8 mouse cellular contexts compared by ENCODE assay signal in genomic region chr4:46040594-46041192, GRCm38 (mm10). TPM values are rescaled to one million over a fixed set of nuclear protein-coding genes. Genes with fewer than 3 reads are reported as not detected.
A peak's percentile ranks its signal among the peaks of the same experiment; 100 is the strongest.
DNase-seq lines count a peak whose midpoint lies in the region; ATAC-seq and TF ChIP-seq lines count a peak whose summit lies in the region.

No protein-coding gene starts in this region.

- no peaks in the 10 kb centered on the region for H3K9me3 ChIP-seq in forebrain, embryonic 10.5 days
- H3K9me3 ChIP-seq in forebrain, embryonic 15.5 days = no peaks in the 10 kb centered on the region
- no peaks in the 10 kb centered on the region for H3K9me3 ChIP-seq in limb, embryonic 13.5 days

- H3K4me2 ChIP-seq in forebrain, embryonic 15.5 days (replicated peaks) = no peak overlapping the region
- 0 out of 2 replicates have a peak overlapping the region, but pooled peaks have one; percentile 99 for H3K4me2 ChIP-seq in limb, embryonic 13.5 days (replicated peaks)

- no peak for TF ChIP-seq POLR2A in thymus, adult 2 months (IDR thresholded peaks at IDR 0.05; ENCODE audit: control insufficient read depth, extremely low read depth, insufficient read depth, low read length, poor library complexity)
- TF ChIP-seq POLR2A in spleen, adult 2 months (IDR thresholded peaks at IDR 0.05; ENCODE audit: low read depth, low read length) = no peak

- H3K36me3 ChIP-seq in forebrain, embryonic 10.5 days (replicated peaks) = no peaks in the 10 kb centered on the region
- no peaks in the 10 kb centered on the region for H3K36me3 ChIP-seq in forebrain, embryonic 15.5 days
- H3K36me3 ChIP-seq in thymus, adult 2 months (ENCODE audit: control insufficient read depth, insufficient read depth, low read length) = no peaks in the 10 kb centered on the region
- no peaks in the 10 kb centered on the region for H3K36me3 ChIP-seq in limb, embryonic 13.5 days
- no peaks in the 10 kb centered on the region for H3K36me3 ChIP-seq in spleen, adult 2 months (ENCODE audit: control insufficient read depth, insufficient read depth, low read length)

- peaks cover 70% of the 10 kb centered on the region for H3K27me3 ChIP-seq in forebrain, embryonic 10.5 days (ENCODE audit: poor library complexity, severe bottlenecking)
- peaks cover 39% of the 10 kb centered on the region for H3K27me3 ChIP-seq in forebrain, embryonic 15.5 days
- peaks cover 13% of the 10 kb centered on the region for H3K27me3 ChIP-seq in thymus, adult 2 months (ENCODE audit: control insufficient read depth, insufficient read depth, low read length)
- peaks cover 67% of the 10 kb centered on the region for H3K27me3 ChIP-seq in limb, embryonic 13.5 days
- H3K27me3 ChIP-seq in spleen, adult 2 months (ENCODE audit: control insufficient read depth, insufficient read depth, low read length) = peaks cover 7% of the 10 kb centered on the region

- H3K4me1 ChIP-seq in forebrain, embryonic 10.5 days = peaks cover 38% of the 10 kb centered on the region
- H3K4me1 ChIP-seq in forebrain, embryonic 15.5 days = peaks cover 15% of the 10 kb centered on the region
- peaks cover 11% of the 10 kb centered on the region for H3K4me1 ChIP-seq in thymus, adult 2 months (replicated peaks; ENCODE audit: control insufficient read depth, insufficient read depth, low read length)
- peaks cover 24% of the 10 kb centered on the region for H3K4me1 ChIP-seq in limb, embryonic 13.5 days
- H3K4me1 ChIP-seq in spleen, adult 2 months (ENCODE audit: control insufficient read depth, insufficient read depth, insufficient read length) = peaks cover 4% of the 10 kb centered on the region; the same call in 1 of the 2 replicates

- no peak for ATAC-seq in forebrain, embryonic 15.5 days (replicated peaks)
- ATAC-seq in limb, embryonic 13.5 days (ENCODE audit: low FRiP score, low read depth) = no peak

- WGBS in forebrain, embryonic 10.5 days = 28% methylated on average over 9 of the region's 9 CpGs
- 31% methylated on average over 9 of the region's 9 CpGs for WGBS in forebrain, embryonic 15.5 days
- WGBS in thymus, adult 2 months = 6% methylated on average over 9 of the region's 9 CpGs
- 16% methylated on average over 9 of the region's 9 CpGs for WGBS in limb, embryonic 13.5 days
- WGBS in spleen, adult 2 months = 6% methylated on average over 9 of the region's 9 CpGs

- no peak for DNase-seq in forebrain, embryonic 10.5 days (ENCODE audit: extremely low spot score, low spot score)
- peak; percentile 10 for DNase-seq in thymus, adult 2 months
- DNase-seq in thymus, adult 18-20 months = no peak
- DNase-seq in heart, adult 9 months (ENCODE audit: low spot score in 2 of 2) = peak; percentile 65 to 75
- DNase-seq in spleen, adult 2 months (ENCODE audit: low read depth in 1 of 2, low spot score in 2 of 2) = no peak
- no peak for DNase-seq in adrenal gland, adult 8-10 months

- peak overlapping the region; percentile 9; the same call in 1 of the 2 replicates for H3K4me3 ChIP-seq in forebrain, embryonic 10.5 days
- no peak overlapping the region for H3K4me3 ChIP-seq in forebrain, embryonic 15.5 days
- no peak overlapping the region for H3K4me3 ChIP-seq in thymus, adult 2 months (ENCODE audit: control insufficient read depth, insufficient read depth, low read length)
- H3K4me3 ChIP-seq in limb, embryonic 13.5 days = peak overlapping the region; percentile 61; the same call in 1 of the 2 replicates
- H3K4me3 ChIP-seq in spleen, adult 2 months (ENCODE audit: extremely low read depth, insufficient read depth, insufficient read length) = peak overlapping the region; percentile 23; the same call in 1 of the 2 replicates

- peak overlapping the region; percentile 70 for H3K27ac ChIP-seq in forebrain, embryonic 10.5 days
- H3K27ac ChIP-seq in forebrain, embryonic 15.5 days (replicated peaks) = no peak overlapping the region
- no peak overlapping the region for H3K27ac ChIP-seq in thymus, adult 2 months (ENCODE audit: control insufficient read depth, insufficient read depth, low read length)
- H3K27ac ChIP-seq in limb, embryonic 13.5 days = no peak overlapping the region
- peak overlapping the region; percentile 45; the same call in 1 of the 2 replicates for H3K27ac ChIP-seq in spleen, adult 2 months (ENCODE audit: insufficient read depth, low read length)

- no peak overlapping the region for H3K9ac ChIP-seq in forebrain, embryonic 15.5 days (replicated peaks)
- no peak overlapping the region for H3K9ac ChIP-seq in limb, embryonic 13.5 days

- no peak; the same call in 1 of the 2 replicates for TF ChIP-seq CTCF in thymus, adult 2 months (IDR thresholded peaks at IDR 0.05; ENCODE audit: borderline replicate concordance, control insufficient read depth, extremely low read depth, insufficient read depth, low read length, poor library complexity)
- no peak for TF ChIP-seq CTCF in spleen, adult 2 months (IDR thresholded peaks at IDR 0.05; ENCODE audit: extremely low read depth, insufficient read depth, insufficient read length, insufficient replicate concordance)

RNA-seq across cellular contexts. Expression of gene Tmod1, which starts 2.0 kb away (rescaled TPM):
- 2.5 and 4.0 TPM in 2 replicates for polyA plus RNA-seq in forebrain, embryonic 10.5 days (2016; fragmentation: Nextera tagmentation; extraction: Ambion mirVana)
- 0.52 and 0.66 TPM in 2 replicates for polyA plus RNA-seq in forebrain, embryonic 15.5 days (2015; fragmentation: Nextera tagmentation; extraction: Ambion mirVana)
- polyA plus RNA-seq in thymus, adult 2 months (2012; rRNA removed) = 0.92 and 3.6 TPM in 2 replicates
- 9.9 and 10.2 TPM in 2 replicates for polyA plus RNA-seq in limb, embryonic 13.5 days (2015; fragmentation: Nextera tagmentation; extraction: Ambion mirVana)
- 2.9 and 5.2 TPM in 2 replicates for polyA plus RNA-seq in spleen, adult 2 months (2012; rRNA removed)
- 10 to 100 TPM in 2 of 4 experiments, 1 to 10 TPM in 2; 4.5 to 14.8 (median 9.2) TPM for total RNA-seq in adrenal gland, adult 8-10 months (2022)

Comparison
In these comparisons a context has a peak if more than half of its experiments do, and no peak if none do; other contexts are left out.
1. DNase-seq: peak in thymus, adult 2 months (single experiment) and heart, adult 9 months (2 of 2); none in forebrain, embryonic 10.5 days (single experiment), thymus, adult 18-20 months (0 of 2), spleen, adult 2 months (0 of 2) and adrenal gland, adult 8-10 months (single experiment).
2. H3K27ac ChIP-seq: peak in forebrain, embryonic 10.5 days (single experiment) and spleen, adult 2 months (single experiment); none in forebrain, embryonic 15.5 days (single experiment), thymus, adult 2 months (single experiment) and limb, embryonic 13.5 days (single experiment).
3. H3K4me3 ChIP-seq: peak in forebrain, embryonic 10.5 days (single experiment), limb, embryonic 13.5 days (single experiment) and spleen, adult 2 months (single experiment); none in forebrain, embryonic 15.5 days (single experiment) and thymus, adult 2 months (single experiment).